Mouse (Mus musculus) heart, postnatal 0 days (tissue): ENCODE data around the gene Myadm.

Source experiments
- CTCF ChIP-seq: IDR thresholded peaks from 2 replicates; pipeline ENCODE4 v1.5.1; 2016; ENCODE audit warnings: antibody characterized with exemption, control low read depth, low read depth
- EP300 ChIP-seq: IDR thresholded peaks from 2 replicates; pipeline ENCODE4 v1.6.1; 2016; ENCODE audit warnings: antibody characterized with exemption, low read depth

DNA sequence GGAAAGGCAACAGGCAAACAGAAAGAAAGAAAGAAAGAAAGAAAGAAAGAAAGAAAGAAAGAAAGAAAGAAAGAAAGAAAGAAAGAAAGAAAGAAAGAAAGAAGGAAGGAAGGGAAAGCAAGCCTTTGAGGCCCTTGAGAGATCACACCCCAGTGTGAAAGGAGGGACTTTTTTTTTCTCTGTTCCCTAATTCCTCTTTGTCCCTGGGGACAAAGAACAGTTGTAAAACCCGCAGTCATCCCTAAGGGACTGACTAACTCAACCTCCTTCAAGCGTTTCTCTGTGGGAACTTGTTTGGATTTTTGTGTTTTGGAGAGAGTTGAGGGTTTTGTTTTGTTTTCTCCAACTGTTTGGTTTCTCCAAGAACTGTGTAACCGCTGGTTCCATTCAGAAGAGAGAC, 20.6 kb upstream of the Myadm start:
- TF ChIP-seq CTCF: no peak
- TF ChIP-seq EP300: no peak
